Mouse (Mus musculus) hindbrain, embryonic 13.5 days (tissue): ENCODE data around the gene Gm7971. TPM values are rescaled to one million over a fixed set of nuclear protein-coding genes. Genes with fewer than 3 reads are reported as not detected.
"Not testable (repeated sequence)": the region's sequence is repeated elsewhere in the genome, so short reads cannot be mapped to it uniquely, and the experiment has no call there.

ENCODE experiments used
- ATAC-seq: fragments of 200-750 bp; cut with Nextera tagmentation; 2 replicates; pipeline ENCODE4 v1.8.0; 2017; ENCODE audit warnings: moderate TSS enrichment; ENCODE audit not compliant: low FRiP score
- H3K27ac ChIP-seq: fragments of 300-500 bp; sonication (generic); 2 replicates; pipeline ENCODE4 v1.5.1; 2015; ENCODE audit warnings: inconsistent platforms, mild to moderate bottlenecking, moderate library complexity
- H3K27me3 ChIP-seq: fragments of 300-500 bp; sonication (generic); 2 replicates; pipeline ENCODE4 v1.6.1; 2015; ENCODE audit warnings: mild to moderate bottlenecking, inconsistent platforms
- H3K36me3 ChIP-seq: fragments of 300-500 bp; sonication (generic); 2 replicates; pipeline ENCODE4 v1.6.1; 2015; ENCODE audit warnings: mild to moderate bottlenecking, inconsistent platforms
- H3K4me1 ChIP-seq: fragments of 300-500 bp; sonication (generic); replicated peaks from 2 replicates; pipeline ENCODE4 v1.6.1; 2015; ENCODE audit warnings: inconsistent platforms
- H3K4me2 ChIP-seq: fragments of 300-500 bp; sonication (generic); 2 replicates; pipeline ENCODE4 v1.6.1; 2015; ENCODE audit warnings: inconsistent platforms, mild to moderate bottlenecking, moderate library complexity
- H3K4me3 ChIP-seq: fragments of 300-500 bp; sonication (generic); 2 replicates; pipeline ENCODE4 v1.5.1; 2015; ENCODE audit warnings: mild to moderate bottlenecking, inconsistent platforms
- H3K9ac ChIP-seq: fragments of 300-500 bp; sonication (generic); 2 replicates; pipeline ENCODE4 v1.6.1; 2015; ENCODE audit warnings: mild to moderate bottlenecking, inconsistent platforms
- H3K9me3 ChIP-seq: fragments of 300-500 bp; sonication (generic); 2 replicates; pipeline ENCODE4 v1.6.1; 2016; ENCODE audit warnings: inconsistent platforms
- WGBS: fragments of 180-500 bp; shearing (Covaris S2); methylation state at CpG from one replicate; pipeline ENCODE4 v1.1.7; 2015; 5-methylcytosine and 5-hydroxymethylcytosine counted together
- polyA plus RNA-seq: library from polyadenylated mRNA; unstranded; fragments of >200 nt; fragmentation: Nextera tagmentation; extraction: Ambion mirVana; gene quantifications from 2 replicates; pipeline ENCODE4 v1.2.1, GENCODE M21; 2015

Gene Gm7971
- not detected in 2 replicates for polyA plus RNA-seq

DNA sequence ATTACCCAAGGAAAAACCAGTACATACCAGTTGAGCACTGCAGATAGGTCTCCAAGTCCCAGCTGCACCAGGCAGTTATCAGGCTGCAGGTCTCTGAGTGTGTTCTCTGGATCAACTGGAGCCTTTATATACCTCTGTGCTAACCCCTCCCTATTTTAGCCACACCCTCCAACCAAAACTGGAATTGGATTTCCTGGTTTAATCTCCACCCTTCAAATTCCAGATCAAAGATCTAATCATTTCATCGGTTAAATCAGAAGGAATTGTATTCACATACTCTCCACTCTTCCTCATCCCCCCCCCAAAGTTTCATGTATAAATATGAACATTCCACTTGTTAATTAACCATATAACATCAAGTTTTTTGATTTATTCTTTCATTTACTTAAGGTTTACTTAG is at the start of gene Gm7971:
Gm7971 (minus strand) TSS at position 101 of the 400 bp plus-strand sequence.
- not testable (repeated sequence) for H3K36me3 ChIP-seq, H3K4me1 ChIP-seq, H3K9me3 ChIP-seq, H3K4me2 ChIP-seq, ATAC-seq, H3K27ac ChIP-seq, H3K9ac ChIP-seq, H3K27me3 ChIP-seq, H3K4me3 ChIP-seq
- WGBS = no CpG with 5 or more reads among the region's 1 CpGs

Other genes starting within 250 kb of the Gm7971 start
- not detected in 2 replicates for gene D5Ertd577e, start 138.1 kb downstream of the Gm7971 start, polyA plus RNA-seq
- not detected in 2 replicates for gene Gm3286, start 84.1 kb downstream of the Gm7971 start, polyA plus RNA-seq
- gene Gm7978, start 141.3 kb upstream of the Gm7971 start, polyA plus RNA-seq = not detected in 2 replicates
- gene Gm7982, start 147.1 kb upstream of the Gm7971 start, polyA plus RNA-seq = not detected in 2 replicates
- gene E330014E10Rik, start 181.1 kb upstream of the Gm7971 start, polyA plus RNA-seq = not detected in 2 replicates